Mouse (Mus musculus) bone marrow macrophage, adult 2 months (primary cell): Measurements from ENCODE around the gene Pgs1.

Experiments
- CTCF ChIP-seq: IDR thresholded peaks from 2 replicates; pipeline ENCODE4 v1.5.1; 2012; ENCODE audit warnings: low read depth, mild to moderate bottlenecking, low read length, moderate library complexity
- POLR2A ChIP-seq: IDR thresholded peaks from 2 replicates; pipeline ENCODE4 v1.6.1; 2012; ENCODE audit warnings: mild to moderate bottlenecking, low read depth, low read length, borderline replicate concordance

- TF ChIP-seq CTCF (no peak), POLR2A (no peak)
Measured at GRCm38 (mm10) chr11:117941848-117942247, 44.2 kb upstream of the Pgs1 start.
